Mouse (Mus musculus) spleen, adult 10 weeks (tissue): Measurements from ENCODE around the gene Rcor1. TPM values are rescaled to one million over a fixed set of nuclear protein-coding genes. Genes with fewer than 3 reads are reported as not detected.

Source experiments
- polyA plus RNA-seq: library from polyadenylated mRNA; stranded (reverse); fragments of 350-450 nt; fragmentation: Illumina TruSeq; extraction: RNeasy Lipid Tissue Mini Kit (QIAGEN cat#74804); gene quantifications from one replicate; pipeline ENCODE4 v1.2.3, GENCODE M21; 2015; ENCODE audit warnings: low replicate concordance; ENCODE audit not compliant: insufficient read depth

Rcor1 gene
- 39.1 TPM for polyA plus RNA-seq

DNA sequence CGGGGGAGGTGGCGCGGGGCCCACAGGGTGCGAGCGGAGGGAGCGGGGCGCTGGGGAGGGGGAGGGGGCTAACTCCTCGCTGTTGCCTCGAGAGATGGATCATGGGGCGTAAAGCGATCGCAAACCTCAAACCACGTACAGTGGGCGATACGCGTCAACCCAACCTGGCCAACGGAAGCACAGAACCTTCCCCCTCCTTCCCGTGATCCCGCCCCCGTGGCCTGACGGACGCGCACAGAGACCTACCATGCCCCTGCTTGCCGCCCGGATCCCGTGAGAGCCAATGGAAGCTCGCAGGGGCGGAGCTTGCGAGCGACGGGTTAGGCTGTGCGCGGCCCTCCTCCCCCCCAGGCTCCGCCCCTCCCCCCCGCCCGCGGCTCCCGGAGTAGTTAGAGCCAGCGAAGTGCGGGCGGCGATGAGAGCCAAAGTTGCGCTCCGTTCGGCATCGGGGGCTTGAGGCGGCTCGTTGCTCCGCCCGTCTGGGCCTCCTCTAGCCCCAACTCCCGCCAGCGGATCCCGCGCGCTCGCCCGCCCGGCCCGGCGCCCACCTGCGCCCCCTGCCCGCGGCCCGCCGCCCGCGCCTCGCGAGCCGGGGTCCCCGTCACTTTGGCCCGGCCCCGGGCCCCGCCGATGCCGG, at the start of gene Rcor1:
Gene Rcor1, plus strand, starts transcription at position 376 of the 637 bp plus-strand sequence.

Other genes starting within 250 kb of the Rcor1 start
- gene Mok, start 198.4 kb upstream of the Rcor1 start, polyA plus RNA-seq, result 0.37 TPM
- 10.7 TPM for gene Zfp839, start 189.1 kb upstream of the Rcor1 start, polyA plus RNA-seq
- gene Cinp, start 150.2 kb upstream of the Rcor1 start, polyA plus RNA-seq, result 53.4 TPM
- gene Tecpr2, start 150.1 kb upstream of the Rcor1 start, polyA plus RNA-seq, result 4.8 TPM
- gene Ankrd9, start 60.3 kb upstream of the Rcor1 start, polyA plus RNA-seq, result 0.46 TPM
- 34.5 TPM for gene Traf3, start 127.0 kb downstream of the Rcor1 start, polyA plus RNA-seq
- not detected for gene 4930595D18Rik, start 145.1 kb downstream of the Rcor1 start, polyA plus RNA-seq
- gene Amn, start 231.7 kb downstream of the Rcor1 start, polyA plus RNA-seq, result not detected